Mouse (Mus musculus): ENCODE measurements around the gene Spats2l.

GRCm38 (mm10) chr1:57800846-57801245 is 26.9 kb downstream of the Spats2l start:
- no peak for TF ChIP-seq POLR2A (IDR thresholded peaks at IDR 0.05; ENCODE audit: low read depth, low read length)
- TF ChIP-seq EP300 (IDR thresholded peaks at IDR 0.05; ENCODE audit: low read length) = no peak
- TF ChIP-seq HCFC1 (IDR thresholded peaks at IDR 0.05; ENCODE audit: low read depth, low read length) = no peak
- no peak for TF ChIP-seq JUN (IDR thresholded peaks at IDR 0.05; ENCODE audit: insufficient read depth, low read depth, low read length)
- TF ChIP-seq MYC (IDR thresholded peaks at IDR 0.05; ENCODE audit: low read depth, low read length) = no peak

Measured in CH12.LX (cell line).